Mouse (Mus musculus) lung, postnatal 0 days (tissue): ENCODE results near the gene Slc29a2. TPM values are rescaled to one million over a fixed set of nuclear protein-coding genes. Genes with fewer than 3 reads are reported as not detected.

Experiments used
- ATAC-seq: fragments of 200-750 bp; cut with Nextera tagmentation; 2 replicates; pipeline ENCODE4 v1.8.0; 2017; ENCODE audit warnings: moderate library complexity
- DNase-seq: peaks from one replicate; pipeline ENCODE4 v3.0.0-alpha.2; 2016; ENCODE audit warnings: low spot score
- H3K27ac ChIP-seq: fragments of 300-500 bp; sonication (generic); 2 replicates; pipeline ENCODE4 v1.5.1; 2014; ENCODE audit warnings: antibody characterized with exemption, mild to moderate bottlenecking, low read length, mixed read lengths
- H3K27me3 ChIP-seq: fragments of 300-500 bp; sonication (generic); replicated peaks from 2 replicates; pipeline ENCODE4 v1.6.1; 2014; ENCODE audit warnings: low read length, mixed read lengths; ENCODE audit not compliant: insufficient read depth
- H3K36me3 ChIP-seq: fragments of 300-500 bp; sonication (generic); 2 replicates; pipeline ENCODE4 v1.6.1; 2014; ENCODE audit warnings: low read length, mixed read lengths; ENCODE audit not compliant: insufficient read depth
- H3K4me1 ChIP-seq: fragments of 300-500 bp; sonication (generic); 2 replicates; pipeline ENCODE4 v1.6.1; 2014; ENCODE audit warnings: antibody characterized with exemption, low read depth, low read length, mixed read lengths; ENCODE audit not compliant: insufficient read depth
- H3K4me2 ChIP-seq: fragments of 300-500 bp; sonication (generic); replicated peaks from 2 replicates; pipeline ENCODE4 v1.6.1; 2014; ENCODE audit warnings: low read depth, mild to moderate bottlenecking, low read length, moderate library complexity, mixed read lengths
- H3K4me3 ChIP-seq: fragments of 300-500 bp; sonication (generic); 2 replicates; pipeline ENCODE4 v1.5.1; 2014; ENCODE audit warnings: low read depth, low read length
- H3K9ac ChIP-seq: fragments of 300-500 bp; sonication (generic); replicated peaks from 2 replicates; pipeline ENCODE4 v1.6.1; 2014; ENCODE audit warnings: low read depth, mild to moderate bottlenecking
- H3K9me3 ChIP-seq: fragments of 300-500 bp; sonication (generic); 2 replicates; pipeline ENCODE4 v1.6.1; 2016; ENCODE audit warnings: low read length, mixed read lengths
- CTCF ChIP-seq: IDR thresholded peaks from 2 replicates; pipeline ENCODE4 v1.5.1; 2016; ENCODE audit warnings: antibody characterized with exemption, mild to moderate bottlenecking
- EP300 ChIP-seq: IDR thresholded peaks from 2 replicates; pipeline ENCODE4 v1.6.1; 2016; ENCODE audit warnings: antibody characterized with exemption, mild to moderate bottlenecking, control low read depth
- WGBS: fragments of 180-500 bp; shearing (Covaris S2); extraction: QIAGEN DNeasy Blood & Tissue Kit; methylation state at CpG from one replicate; pipeline ENCODE4 v1.1.7; 2014; 5-methylcytosine and 5-hydroxymethylcytosine counted together
- polyA plus RNA-seq: library from polyadenylated mRNA; unstranded; fragments of >200 nt; fragmentation: Nextera tagmentation; extraction: Ambion mirVana; gene quantifications from 2 replicates; pipeline ENCODE4 v1.2.1, GENCODE M21; 2015

Gene Slc29a2
- polyA plus RNA-seq, 1 experiment from 2014 or later: 0.88 TPM

GRCm38 (mm10) chr19:5067040-5067799, 43.6 kb downstream of the Slc29a2 start:
- Histone ChIP-seq H3K4me2 (peak overlapping the region; percentile 70), H3K4me3 (peak overlapping the region; percentile 41), H3K4me1 (peaks cover 14% of the 10 kb centered on the region; the same call in 1 of the 2 replicates), H3K27ac (peak overlapping the region; percentile 57), H3K9me3 (no peaks in the 10 kb centered on the region), H3K27me3 (0 out of 2 replicates have a peak, but pooled peaks cover 11% of the 10 kb centered on the region), H3K36me3 (no peaks in the 10 kb centered on the region), H3K9ac (no peak overlapping the region)
- peak; percentile 8; the same call in 1 of the 2 replicates for ATAC-seq
- DNase-seq: peak; percentile 20
- TF ChIP-seq EP300: no peak
- no peak for TF ChIP-seq CTCF
- WGBS: 8% methylated on average over 15 of the region's 15 CpGs

GRCm38 (mm10) chr19:5067867-5068569, 44.4 kb downstream of the Slc29a2 start, which contains the start of gene Cd248:
Gene Cd248 (plus strand): TSS chr19:5068078.
- Histone ChIP-seq H3K9me3 (no peaks in the 10 kb centered on the region), H3K4me3 (peak within 1 kb of the TSS; percentile 41), H3K36me3 (no peaks in the 10 kb centered on the region), H3K9ac (peak within 1 kb of the TSS; percentile 6), H3K4me2 (peak within 1 kb of the TSS; percentile 70), H3K27me3 (0 out of 2 replicates have a peak, but pooled peaks cover 11% of the 10 kb centered on the region), H3K4me1 (peaks cover 14% of the 10 kb centered on the region; the same call in 1 of the 2 replicates), H3K27ac (peak within 1 kb of the TSS; percentile 57)
- WGBS: under 1% methylated on average over 39 of the region's 56 CpGs
- peak; percentile 67 for ATAC-seq
- TF ChIP-seq EP300 (no peak), CTCF (no peak)
- DNase-seq: peak; percentile 77

GRCm38 (mm10) chr19:5068570-5069234, 45.0 kb downstream of the Slc29a2 start:
- TF ChIP-seq EP300 (no peak), CTCF (no peak; the same call in 1 of the 2 replicates)
- H3K27ac ChIP-seq: no peak overlapping the region
- H3K9me3 ChIP-seq: no peaks in the 10 kb centered on the region
- H3K4me2 ChIP-seq: peak overlapping the region; percentile 70
- DNase-seq (no peak), ATAC-seq (no peak)
- H3K4me1 ChIP-seq: peaks cover 14% of the 10 kb centered on the region; the same call in 1 of the 2 replicates
- H3K4me3 ChIP-seq: peak overlapping the region; percentile 41
- H3K27me3 ChIP-seq: 0 out of 2 replicates have a peak, but pooled peaks cover 11% of the 10 kb centered on the region
- peak overlapping the region; percentile 6 for H3K9ac ChIP-seq
- H3K36me3 ChIP-seq: no peaks in the 10 kb centered on the region
- 33% methylated on average over 21 of the region's 21 CpGs for WGBS

GRCm38 (mm10) chr19:5069486-5069885, 45.8 kb downstream of the Slc29a2 start:
- Histone ChIP-seq H3K4me3 (no peak overlapping the region), H3K9ac (no peak overlapping the region)

GRCm38 (mm10) chr19:5069978-5070377, 46.3 kb downstream of the Slc29a2 start:
- TF ChIP-seq EP300 (no peak), CTCF (no peak)

More at GRCm38 (mm10) chr19:5069486-5069885, 45.8 kb downstream of the Slc29a2 start:
- H3K9me3 ChIP-seq: no peaks in the 10 kb centered on the region
- H3K36me3 ChIP-seq: no peaks in the 10 kb centered on the region
- WGBS: 62% methylated on average over 5 of the region's 5 CpGs
- DNase-seq (no peak), ATAC-seq (no peak)
- 0 out of 2 replicates have a peak, but pooled peaks cover 11% of the 10 kb centered on the region for H3K27me3 ChIP-seq
- no peak overlapping the region for H3K27ac ChIP-seq
- peak overlapping the region; percentile 70; the same call in 1 of the 2 replicates for H3K4me2 ChIP-seq
- TF ChIP-seq EP300 (no peak), CTCF (no peak)
- peaks cover 14% of the 10 kb centered on the region; the same call in 1 of the 2 replicates for H3K4me1 ChIP-seq

More at GRCm38 (mm10) chr19:5069978-5070377, 46.3 kb downstream of the Slc29a2 start:
- Histone ChIP-seq H3K9ac (no peak overlapping the region), H3K4me3 (no peak overlapping the region; the same call in 1 of the 2 replicates), H3K9me3 (no peaks in the 10 kb centered on the region), H3K27me3 (0 out of 2 replicates have a peak, but pooled peaks cover 11% of the 10 kb centered on the region), H3K36me3 (no peaks in the 10 kb centered on the region), H3K4me1 (peaks cover 14% of the 10 kb centered on the region; the same call in 1 of the 2 replicates), H3K4me2 (peak overlapping the region; percentile 70; the same call in 1 of the 2 replicates), H3K27ac (no peak overlapping the region)
- no peak for ATAC-seq
- 67% methylated on average over 7 of the region's 7 CpGs for WGBS
- no peak for DNase-seq
